Mouse (Mus musculus): Measurements from ENCODE around the gene Agap1.

The Agap1 gene

DNA sequence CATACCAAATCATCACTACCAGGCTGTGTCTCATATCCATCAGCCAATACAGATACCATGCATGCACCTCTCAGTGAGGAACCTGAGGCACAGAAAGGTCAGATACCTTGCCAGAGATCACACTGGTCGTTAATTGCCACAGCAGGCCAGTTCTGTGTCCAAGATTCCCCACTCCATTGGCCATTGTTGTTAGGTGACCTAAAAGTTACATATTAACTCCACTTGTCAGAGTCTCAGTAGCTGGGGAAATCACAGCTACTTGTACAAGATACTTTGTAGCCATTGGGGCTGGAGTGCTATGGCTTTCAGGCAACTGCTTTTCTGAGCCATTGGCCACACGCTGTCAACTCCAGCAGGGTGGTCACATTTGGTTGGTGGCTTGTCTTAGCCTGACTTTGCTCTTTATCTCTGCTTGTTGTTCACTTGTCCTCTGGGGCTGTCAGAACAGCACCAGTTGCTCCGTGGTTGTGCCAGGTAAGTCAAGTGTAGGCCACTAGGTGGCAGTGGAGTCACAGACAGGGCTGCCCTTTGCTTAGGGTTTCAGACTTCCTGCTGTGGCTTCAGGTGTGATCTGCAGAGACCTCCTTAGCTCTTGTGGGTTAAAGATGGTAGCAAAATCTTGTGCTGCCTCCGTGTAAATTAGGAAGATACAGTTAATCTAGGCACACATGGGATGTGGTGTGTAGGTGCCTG, 191.9 kb downstream of the Agap1 start:
- in situ Hi-C loops (cut with MboI; ENCODE audit: low sequenced_read_pairs) = no loop called here

GRCm38 (mm10) chr1:89647505-89647904, 192.9 kb downstream of the Agap1 start:
- in situ Hi-C loops (cut with MboI; ENCODE audit: low sequenced_read_pairs) = no loop called here

- in situ Hi-C loops (cut with MboI; ENCODE audit: low sequenced_read_pairs) = no loop called here
Measured at GRCm38 (mm10) chr1:89650557-89650956, 196.0 kb downstream of the Agap1 start.

DNA sequence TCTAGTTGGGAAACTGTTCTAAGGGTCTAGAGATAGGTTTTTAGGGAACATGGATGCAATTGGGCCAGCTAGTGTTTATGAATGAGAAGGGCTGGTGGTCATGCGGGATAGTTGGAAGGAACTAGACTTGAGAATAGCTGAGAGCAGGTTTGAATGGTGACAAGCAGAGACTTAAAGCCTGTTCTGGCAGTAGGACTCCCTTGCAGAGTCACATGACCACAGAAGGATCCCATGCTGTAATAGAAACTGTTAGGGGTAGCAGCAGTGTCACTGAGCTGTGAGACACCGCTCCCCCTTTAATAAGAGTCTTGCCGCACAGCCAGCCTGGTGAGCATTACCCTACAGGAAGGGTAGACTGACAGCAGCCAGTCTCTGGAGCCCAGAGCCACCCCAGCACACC, 201.6 kb downstream of the Agap1 start:
- in situ Hi-C loops (cut with MboI; ENCODE audit: low sequenced_read_pairs) = no loop called here

GRCm38 (mm10) chr1:89656643-89657321, 202.2 kb downstream of the Agap1 start:
- in situ Hi-C loops (cut with MboI; ENCODE audit: low sequenced_read_pairs) = no loop called here

- in situ Hi-C loops (cut with MboI; ENCODE audit: low sequenced_read_pairs) = no loop called here
Measured at GRCm38 (mm10) chr1:89660804-89661203, 206.2 kb downstream of the Agap1 start.

- in situ Hi-C loops (cut with MboI; ENCODE audit: low sequenced_read_pairs) = no loop called here
Measured at GRCm38 (mm10) chr1:89666154-89666553, 211.5 kb downstream of the Agap1 start.

DNA sequence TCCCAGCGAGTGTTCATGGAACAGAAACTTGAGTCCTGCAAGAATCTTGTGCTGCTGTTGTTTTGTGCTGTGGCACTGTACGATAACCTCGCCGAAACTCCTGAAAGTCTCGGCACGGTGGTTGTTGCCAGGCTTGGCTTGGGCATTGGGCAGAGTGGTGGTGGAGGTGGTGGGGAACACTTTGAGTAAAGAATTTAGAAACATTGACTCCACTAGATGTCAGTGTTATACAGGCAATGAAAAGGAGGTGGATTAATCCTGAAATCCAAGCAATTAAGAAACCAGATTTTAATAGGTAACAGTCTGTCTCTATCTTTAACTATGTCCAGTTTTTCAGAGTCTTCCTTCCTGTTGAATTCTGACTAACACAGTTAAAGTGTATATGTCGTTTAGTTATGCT, 212.8 kb downstream of the Agap1 start:
- in situ Hi-C loops (cut with MboI; ENCODE audit: low sequenced_read_pairs) = no loop called here

DNA sequence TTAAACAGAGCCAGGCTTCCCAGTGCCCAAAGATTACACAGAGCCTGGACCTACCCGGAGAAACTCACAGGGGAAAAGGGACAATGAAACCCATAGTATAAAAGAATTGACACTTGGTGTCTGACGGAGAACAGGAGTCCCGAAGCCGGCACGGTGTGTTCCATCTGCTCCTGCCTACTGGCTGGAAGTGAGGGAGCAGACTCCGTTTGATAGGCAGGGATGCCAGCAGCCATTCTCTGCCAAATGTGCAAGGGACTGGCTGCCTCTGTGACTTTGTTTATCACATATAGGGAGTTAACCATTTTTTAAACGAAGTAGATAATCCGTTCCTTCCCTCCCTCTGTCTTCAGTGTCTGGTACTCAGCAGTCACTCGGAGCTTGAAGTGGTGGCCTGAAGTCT, 214.0 kb downstream of the Agap1 start:
- in situ Hi-C loops (cut with MboI; ENCODE audit: low sequenced_read_pairs) = no loop called here

DNA sequence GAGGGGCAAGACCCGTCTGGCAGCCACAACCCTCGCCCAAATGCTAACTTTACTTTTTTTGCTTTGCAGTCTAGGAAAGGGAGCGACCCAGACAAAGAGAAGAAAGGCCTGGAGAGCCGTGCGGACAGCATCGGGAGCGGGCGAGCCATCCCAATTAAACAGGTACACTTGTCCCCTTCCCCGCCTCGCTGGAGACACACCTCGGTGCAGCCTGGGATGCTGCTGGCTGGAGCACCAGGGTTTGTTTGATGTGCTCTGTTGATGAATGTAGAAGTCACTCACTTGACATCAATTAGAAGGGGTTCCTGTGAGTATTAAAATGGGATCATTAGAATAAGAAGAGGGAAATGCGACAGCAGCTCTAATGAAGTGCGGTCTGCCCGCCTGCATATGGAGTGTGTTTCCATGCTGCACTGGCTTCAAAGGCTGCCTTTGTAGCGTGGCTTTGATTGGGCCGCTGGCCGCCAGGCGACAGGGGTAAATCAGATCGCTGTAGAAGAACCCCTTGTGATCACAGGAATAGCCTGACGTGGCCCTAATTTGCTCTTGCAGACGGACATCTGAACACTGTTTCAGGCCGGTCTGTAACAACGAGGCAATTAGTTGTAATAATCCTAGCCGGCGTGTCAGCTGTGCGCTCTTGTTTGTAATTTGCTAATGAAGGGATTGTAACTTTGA, 216.6 kb downstream of the Agap1 start:
- in situ Hi-C loops (cut with MboI; ENCODE audit: low sequenced_read_pairs) = no loop called here

- in situ Hi-C loops (cut with MboI; ENCODE audit: low sequenced_read_pairs) = no loop called here
Measured at GRCm38 (mm10) chr1:89673071-89673470, 218.5 kb downstream of the Agap1 start.

- in situ Hi-C loops (cut with MboI; ENCODE audit: low sequenced_read_pairs) = no loop called here
Measured at GRCm38 (mm10) chr1:89673686-89674085, 219.1 kb downstream of the Agap1 start.

DNA sequence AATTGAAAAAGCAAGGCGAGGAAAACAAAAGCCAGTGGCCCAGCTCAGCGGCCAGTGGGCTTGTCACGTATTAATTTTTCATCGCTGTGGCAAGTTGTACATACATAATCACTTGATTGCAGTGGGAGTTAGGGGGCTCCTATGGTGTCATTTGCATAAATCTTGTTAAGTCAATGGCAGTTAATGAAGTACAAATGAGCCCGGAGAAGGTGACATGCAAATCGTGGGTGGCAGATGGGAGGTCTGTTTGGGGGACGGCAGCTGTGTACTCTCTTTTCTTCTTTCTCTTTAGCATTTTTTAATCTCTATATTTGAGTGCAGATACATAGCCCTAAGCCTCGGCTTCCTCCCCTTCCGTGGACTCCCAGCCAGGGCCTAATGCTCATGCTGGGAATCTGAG, 220.1 kb downstream of the Agap1 start:
- in situ Hi-C loops (cut with MboI; ENCODE audit: low sequenced_read_pairs) = no loop called here

DNA sequence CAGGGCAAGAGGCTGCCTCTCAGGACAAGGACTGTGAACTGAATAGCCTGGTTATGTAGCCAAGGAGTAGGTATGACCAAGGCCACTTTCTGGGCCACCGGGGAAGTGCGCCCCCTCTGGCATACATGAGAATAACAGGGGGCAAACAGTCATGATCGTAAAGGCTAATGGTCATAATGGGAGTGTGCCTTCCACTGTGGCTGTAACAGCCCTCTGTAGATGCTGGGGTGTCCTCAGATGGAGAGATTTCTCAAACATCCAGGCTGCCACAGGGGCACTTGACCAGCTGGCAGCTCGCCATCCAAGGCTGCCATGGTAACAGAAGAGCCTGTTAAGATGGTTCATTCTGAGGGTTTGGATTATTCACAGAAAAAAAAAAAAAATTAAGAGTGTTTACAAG, 221.8 kb downstream of the Agap1 start:
- in situ Hi-C loops (cut with MboI; ENCODE audit: low sequenced_read_pairs) = no loop called here

DNA sequence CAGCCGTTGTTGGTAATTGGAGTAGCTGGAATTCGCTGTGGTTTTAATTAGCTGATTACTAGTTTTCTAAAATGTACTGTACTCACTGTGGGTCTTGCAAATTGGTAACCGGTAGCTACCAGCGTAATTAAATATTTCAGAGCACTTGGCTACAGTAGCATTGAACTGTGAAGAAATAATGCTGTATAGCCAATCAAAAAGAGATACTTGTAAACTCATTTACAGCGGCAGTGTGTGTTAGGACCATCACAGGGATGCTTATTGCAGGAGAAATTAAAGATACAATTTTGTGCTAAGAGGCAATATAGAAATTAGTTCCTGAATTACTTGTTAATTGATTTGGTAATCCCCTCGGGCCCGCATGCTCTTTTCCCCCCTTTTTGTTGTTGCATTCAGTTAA, 226.1 kb downstream of the Agap1 start:
- in situ Hi-C loops (cut with MboI; ENCODE audit: low sequenced_read_pairs) = no loop called here

GRCm38 (mm10) chr1:89688914-89689313, 234.3 kb downstream of the Agap1 start:
- in situ Hi-C loops (cut with MboI; ENCODE audit: low sequenced_read_pairs) = no loop called here

- in situ Hi-C loops (cut with MboI; ENCODE audit: low sequenced_read_pairs) = no loop called here
Measured at GRCm38 (mm10) chr1:89689544-89690212, 235.1 kb downstream of the Agap1 start.

DNA sequence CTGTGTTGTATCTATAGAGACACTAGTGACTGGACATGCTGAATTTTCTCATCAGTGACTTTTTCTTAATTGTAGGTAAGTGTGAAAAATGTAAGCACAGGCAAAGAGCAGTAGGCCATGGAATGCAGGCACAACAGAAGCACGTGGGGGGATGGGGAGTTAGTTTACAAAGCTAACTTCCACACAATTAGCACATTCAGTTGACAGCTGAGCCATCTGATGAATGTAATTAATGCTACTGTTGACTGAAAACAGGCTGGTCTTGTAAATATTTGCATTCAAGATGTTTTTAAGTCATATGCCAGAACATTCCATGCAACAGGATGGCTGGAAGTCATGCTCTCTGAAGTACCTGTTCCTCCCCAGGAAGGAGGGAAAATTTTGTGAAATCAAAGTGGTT, 236.5 kb downstream of the Agap1 start:
- in situ Hi-C loops (cut with MboI; ENCODE audit: low sequenced_read_pairs) = no loop called here

- in situ Hi-C loops (cut with MboI; ENCODE audit: low sequenced_read_pairs) = no loop called here
Measured at GRCm38 (mm10) chr1:89692420-89692819, 237.8 kb downstream of the Agap1 start.

DNA sequence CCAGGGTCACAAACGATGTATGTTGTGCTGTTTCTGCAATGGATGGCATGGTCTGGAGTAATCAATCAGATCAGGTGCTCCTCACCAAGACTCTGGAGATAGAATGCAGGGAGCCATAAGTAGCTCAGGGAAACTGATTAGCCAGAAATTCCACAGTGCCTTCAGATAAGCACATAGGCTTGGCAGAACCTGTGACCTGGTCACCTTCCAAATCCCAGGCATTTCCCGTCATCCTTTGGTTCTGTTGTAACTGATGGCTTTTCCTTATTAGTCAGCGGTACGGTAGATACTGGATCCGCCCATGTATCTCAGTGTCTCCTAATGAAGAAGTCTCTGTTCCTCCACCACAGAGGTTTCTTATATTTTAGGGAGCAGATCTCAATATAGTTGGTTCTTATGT, 240.3 kb downstream of the Agap1 start:
- in situ Hi-C loops (cut with MboI; ENCODE audit: low sequenced_read_pairs) = no loop called here

GRCm38 (mm10) chr1:89697241-89697640, 242.6 kb downstream of the Agap1 start:
- in situ Hi-C loops (cut with MboI; ENCODE audit: low sequenced_read_pairs) = no loop called here

DNA sequence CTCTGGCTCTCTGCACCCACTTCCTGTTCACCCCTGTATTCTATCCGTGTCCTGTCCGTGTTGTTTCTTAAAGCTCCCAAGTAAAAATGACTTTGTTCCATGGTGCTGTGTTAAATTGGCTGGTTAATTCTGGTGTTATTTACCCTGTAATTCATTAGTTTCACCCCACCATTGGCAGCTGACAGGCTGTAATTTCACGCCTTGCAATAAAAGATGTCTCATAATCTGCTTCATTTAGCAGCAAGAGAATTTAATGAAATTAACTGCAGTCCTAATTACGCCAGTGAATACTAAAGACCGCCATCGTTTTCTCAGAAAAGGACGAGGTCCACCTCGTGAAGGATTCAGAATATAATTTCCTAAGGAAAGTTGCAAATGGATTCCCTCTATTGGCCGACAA, 245.6 kb downstream of the Agap1 start:
- in situ Hi-C loops (cut with MboI; ENCODE audit: low sequenced_read_pairs) = no loop called here

All from CH12F3 (cell line).